Mouse (Mus musculus): ENCODE data around the gene Ogg1.

Ogg1 gene

GRCm38 (mm10) chr6:113368577-113368976, 41.8 kb downstream of the Ogg1 start:
- no peak for DNase-seq (ENCODE audit: low read depth in 1 of 2, low spot score in 2 of 2)

- no peak for DNase-seq (ENCODE audit: low read depth in 1 of 2, low spot score in 2 of 2)
Observed at GRCm38 (mm10) chr6:113370194-113370929, 43.6 kb downstream of the Ogg1 start.

- DNase-seq (ENCODE audit: low read depth in 1 of 2, low spot score in 2 of 2) = no peak
Observed at GRCm38 (mm10) chr6:113373491-113373890, 46.7 kb downstream of the Ogg1 start.

GRCm38 (mm10) chr6:113377172-113377495, 50.4 kb downstream of the Ogg1 start:
- DNase-seq (ENCODE audit: low read depth in 1 of 2, low spot score in 2 of 2) = no peak

- DNase-seq (ENCODE audit: low read depth in 1 of 2, low spot score in 2 of 2) = peak; percentile 82 to 89
Observed at GRCm38 (mm10) chr6:113377496-113378385, 51.0 kb downstream of the Ogg1 start, which contains the start of the genes Tada3 and Arpc4. Gene Tada3, minus strand, starts transcription at chr6:113377883. Gene Arpc4, plus strand, starts transcription at chr6:113378115.

- peak; percentile 9 to 34 for DNase-seq (ENCODE audit: low read depth in 1 of 2, low spot score in 2 of 2)
Observed at GRCm38 (mm10) chr6:113379246-113379645, 52.5 kb downstream of the Ogg1 start.

GRCm38 (mm10) chr6:113380480-113380879, 53.7 kb downstream of the Ogg1 start:
- no peak for DNase-seq (ENCODE audit: low read depth in 1 of 2, low spot score in 2 of 2)

GRCm38 (mm10) chr6:113384351-113384927, 57.7 kb downstream of the Ogg1 start:
- DNase-seq (ENCODE audit: low read depth in 1 of 2, low spot score in 2 of 2) = no peak
